Mouse (Mus musculus) gonadal fat pad, adult 2 months (tissue): ENCODE results near the gene Ptpro. TPM values are rescaled to one million over a fixed set of nuclear protein-coding genes. Genes with fewer than 3 reads are reported as not detected.
A peak's percentile ranks its signal among the peaks of the same experiment; 100 is the strongest.

Experiments used
- DNase-seq: peaks from one replicate; pipeline ENCODE4 v3.0.0-alpha.2; 2012; ENCODE audit warnings: low read depth
- polyA plus RNA-seq: library from polyadenylated mRNA; depleted of rRNA; stranded (reverse); fragments of >200 nt; gene quantifications from 2 replicates; pipeline ENCODE4 v1.2.3, GENCODE M21; 2012

Gene Ptpro
- polyA plus RNA-seq, 1 experiment = 20.0 TPM

DNA sequence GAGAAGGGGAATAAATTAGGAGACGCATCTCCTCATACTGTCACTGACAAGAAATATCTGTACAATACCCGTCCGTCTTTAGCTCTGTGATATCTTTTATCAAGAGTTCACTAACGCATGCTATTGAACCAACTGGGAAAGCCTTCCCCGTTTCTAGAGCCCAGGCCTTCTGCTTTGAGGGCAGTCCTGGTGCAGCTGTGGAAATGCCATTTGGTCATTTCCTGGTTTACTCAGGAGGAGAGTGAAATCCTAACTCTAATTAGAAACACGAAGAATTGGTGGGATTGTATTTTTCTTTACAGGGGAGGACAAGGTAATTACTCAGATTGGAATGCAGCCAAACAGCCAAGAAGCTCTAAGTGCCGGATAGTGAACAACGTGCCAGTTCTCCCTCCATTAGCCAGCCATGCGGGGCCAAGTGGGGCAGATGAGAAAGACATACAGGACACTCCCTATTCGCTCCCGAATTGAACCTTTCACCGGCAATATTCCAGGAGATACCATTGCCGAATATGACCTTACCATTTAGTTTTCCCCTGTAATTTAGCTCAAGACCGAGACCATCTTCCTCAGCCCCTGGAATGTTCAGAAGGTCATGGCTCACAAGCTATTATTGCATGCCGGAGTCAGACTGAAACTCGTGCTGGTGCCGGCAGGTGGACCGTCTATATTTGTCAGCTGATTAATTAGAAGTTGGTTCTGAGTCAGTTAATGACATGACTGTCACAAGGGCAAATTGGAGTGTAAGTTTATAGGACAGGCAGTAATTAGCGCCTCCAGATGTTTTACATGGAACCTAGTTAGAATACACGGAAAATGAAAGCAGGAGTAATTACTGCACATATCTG lies 43.1 kb downstream of the Ptpro start:
- no peak for DNase-seq

DNA sequence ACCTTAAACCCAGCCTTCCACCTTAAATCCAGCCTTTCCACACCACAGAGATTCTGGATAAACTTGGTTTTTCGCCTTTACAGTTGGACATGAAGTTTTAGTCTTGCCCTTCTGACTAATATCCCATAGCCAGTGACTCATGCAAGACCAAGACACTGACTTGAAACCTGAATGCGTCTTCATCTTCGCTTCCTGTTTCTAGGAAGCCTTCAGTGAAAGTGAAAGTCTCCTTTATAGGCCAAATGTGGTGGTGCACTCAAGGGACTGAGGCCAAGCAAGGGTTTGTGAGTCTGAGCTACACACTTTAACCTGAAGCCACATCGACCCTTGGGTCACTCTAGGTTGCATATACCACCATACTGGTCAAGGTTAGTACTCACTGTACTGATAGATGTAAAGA lies 50.4 kb downstream of the Ptpro start:
- no peak for DNase-seq

DNA sequence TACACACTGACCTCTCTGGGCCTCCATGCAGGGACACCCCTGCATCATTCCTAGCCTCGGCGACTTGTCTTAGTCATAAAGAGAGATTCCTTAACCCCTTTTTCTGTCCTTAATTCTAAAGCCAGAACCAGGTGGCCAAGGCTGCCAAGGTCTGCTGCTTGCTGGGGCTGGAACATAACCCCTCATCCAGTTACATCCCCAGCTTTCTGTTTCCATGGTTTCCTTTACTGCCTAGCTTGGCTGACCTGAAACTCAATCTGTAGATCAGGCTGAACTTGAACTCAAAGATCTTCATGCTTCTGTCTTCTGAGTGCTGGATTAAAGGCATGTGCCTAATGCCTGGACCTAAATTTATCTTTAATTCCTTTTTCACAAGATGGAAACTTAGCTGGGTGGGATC lies 51.7 kb downstream of the Ptpro start:
- DNase-seq = no peak

DNA sequence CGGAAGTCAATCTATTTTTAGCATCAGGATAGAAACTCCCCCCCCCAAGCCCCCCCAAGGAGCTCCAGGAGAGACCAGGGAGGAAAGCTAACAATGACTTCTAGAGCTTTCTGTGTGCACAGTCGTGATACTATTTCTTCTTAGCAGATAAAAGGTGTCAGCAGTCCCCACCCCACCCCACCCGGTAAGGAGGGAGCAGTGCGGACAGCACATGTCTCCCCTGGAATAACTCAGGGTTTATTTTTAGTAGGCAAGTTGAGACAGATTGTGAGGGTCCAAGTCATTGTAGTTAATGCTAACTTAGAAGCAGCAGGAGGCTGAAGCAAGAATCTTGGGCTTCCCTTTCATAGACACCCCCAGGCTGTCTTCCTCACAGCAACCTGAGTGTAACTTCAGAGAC lies 63.1 kb downstream of the Ptpro start:
- no peak for DNase-seq

DNA sequence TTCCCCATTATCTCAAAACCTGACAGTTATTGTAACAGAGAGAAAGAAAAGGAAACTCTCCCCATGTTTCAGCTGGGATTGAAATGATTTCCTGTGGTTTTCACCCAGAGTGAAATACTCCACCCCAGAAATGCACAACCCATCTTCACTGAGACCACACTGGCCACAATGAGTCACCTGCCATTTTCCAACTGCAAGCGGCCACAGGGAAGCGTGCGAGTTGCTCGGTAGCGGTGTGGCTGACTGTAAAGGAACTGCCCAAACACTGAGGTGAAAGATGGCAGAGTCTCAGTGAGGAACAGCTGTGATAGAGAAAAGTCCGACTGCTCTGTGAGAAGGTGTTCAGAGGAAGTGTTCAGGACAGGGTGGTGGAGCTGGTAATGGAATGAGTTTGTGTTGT lies 64.2 kb downstream of the Ptpro start:
- DNase-seq = no peak

DNA sequence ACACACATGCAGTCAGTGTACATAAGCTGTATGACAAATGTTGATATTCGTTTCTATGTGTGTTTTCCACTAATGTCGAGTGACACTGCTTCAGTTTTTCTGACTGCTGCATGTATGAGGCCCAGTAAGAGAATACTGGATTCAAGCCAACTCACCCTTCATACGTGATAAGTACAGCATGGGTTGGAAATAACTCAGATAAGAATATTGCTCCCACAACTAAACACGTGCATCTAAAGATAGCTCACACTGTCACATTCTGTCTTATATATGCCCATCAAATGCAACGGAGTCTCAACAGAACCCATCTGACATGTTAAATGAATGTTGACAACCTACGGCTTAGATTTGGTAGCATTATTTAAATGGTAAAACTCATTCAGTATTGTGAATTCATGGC lies 65.4 kb downstream of the Ptpro start:
- DNase-seq = no peak

DNA sequence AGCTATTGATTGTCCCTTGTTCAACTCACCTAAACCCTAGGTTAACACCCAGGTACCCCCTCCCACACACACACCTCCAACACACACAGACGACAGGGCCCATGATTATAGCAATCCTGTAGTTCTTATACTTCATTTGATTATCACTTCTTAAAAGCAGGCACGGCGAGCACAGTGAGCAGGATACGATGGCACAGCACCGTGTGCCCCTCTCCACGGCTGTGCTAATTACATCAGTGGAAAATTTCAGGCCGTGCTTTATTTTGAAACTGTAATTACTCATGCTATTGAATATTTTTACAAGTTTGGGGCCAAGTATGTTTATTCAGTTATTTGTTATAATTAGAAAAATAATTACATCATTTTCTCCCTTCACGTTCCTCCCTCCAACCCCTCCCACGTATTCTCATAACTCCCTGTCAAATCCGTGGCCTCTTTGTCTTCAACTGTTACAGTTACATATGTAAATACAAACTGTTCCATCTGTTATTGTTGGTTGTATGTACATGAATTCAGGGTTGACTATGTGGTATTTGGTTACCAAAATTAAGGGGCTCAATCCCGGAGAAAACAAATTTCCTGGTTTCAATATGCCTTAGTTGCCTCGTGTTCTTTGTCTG lies 66.2 kb downstream of the Ptpro start:
- no peak for DNase-seq

DNA sequence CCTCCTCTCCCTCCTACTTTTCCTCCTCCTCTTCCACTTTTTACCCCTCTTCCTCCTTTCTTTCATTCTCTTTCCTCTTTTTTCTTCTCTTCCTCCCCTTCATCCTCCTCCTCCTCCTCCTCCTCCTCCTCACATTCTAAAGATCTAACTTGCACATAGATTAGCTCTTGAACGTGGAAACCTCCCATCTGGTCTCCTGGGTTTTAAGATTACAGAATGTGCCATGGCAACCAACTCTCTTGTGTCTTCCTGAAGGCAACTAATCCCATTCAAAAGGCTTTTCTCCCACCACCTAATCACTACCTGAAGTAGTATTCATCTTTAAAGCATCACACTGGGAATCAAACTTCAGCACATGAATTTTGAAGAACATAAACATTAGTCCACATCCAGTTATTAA lies 67.5 kb downstream of the Ptpro start:
- no peak for DNase-seq

DNA sequence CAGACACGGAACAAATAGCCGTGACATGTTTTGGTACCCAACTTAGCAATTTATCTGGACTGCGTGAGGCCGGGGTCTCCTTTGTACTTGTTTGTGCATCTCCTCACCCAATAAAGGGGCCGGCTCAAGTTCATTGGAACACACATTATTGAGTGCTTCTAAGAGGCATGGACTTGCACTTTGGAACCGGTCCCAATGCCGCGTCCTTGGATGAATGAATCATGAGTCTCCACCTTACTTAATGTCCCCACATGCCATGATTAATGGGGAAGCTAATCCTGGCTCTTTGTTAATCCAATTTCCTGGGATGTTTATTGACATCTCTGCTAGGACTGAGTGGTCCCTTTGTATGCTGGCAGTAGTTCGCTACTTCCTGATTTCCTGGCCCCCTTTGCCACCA lies 75.6 kb downstream of the Ptpro start:
- no peak for DNase-seq

DNA sequence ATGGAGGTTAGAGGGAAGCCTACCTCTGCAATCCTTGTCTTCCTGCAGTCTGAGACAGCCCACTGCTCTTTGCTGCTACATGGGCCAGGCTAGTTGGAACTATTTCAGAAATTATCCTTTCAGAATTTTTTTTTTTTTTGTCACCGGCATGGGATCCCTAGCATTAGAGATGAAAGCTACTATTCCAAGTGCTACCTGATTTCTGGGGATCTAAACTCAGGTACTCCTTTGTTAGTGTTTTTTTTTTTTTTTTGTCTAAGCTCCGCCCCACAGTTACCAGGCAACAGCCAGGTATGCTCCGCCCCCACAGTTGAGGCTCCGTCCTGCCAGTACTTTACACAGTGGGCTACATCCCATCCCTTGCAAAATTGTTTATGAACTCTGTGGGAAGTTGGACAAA lies 76.1 kb downstream of the Ptpro start:
- DNase-seq = no peak

DNA sequence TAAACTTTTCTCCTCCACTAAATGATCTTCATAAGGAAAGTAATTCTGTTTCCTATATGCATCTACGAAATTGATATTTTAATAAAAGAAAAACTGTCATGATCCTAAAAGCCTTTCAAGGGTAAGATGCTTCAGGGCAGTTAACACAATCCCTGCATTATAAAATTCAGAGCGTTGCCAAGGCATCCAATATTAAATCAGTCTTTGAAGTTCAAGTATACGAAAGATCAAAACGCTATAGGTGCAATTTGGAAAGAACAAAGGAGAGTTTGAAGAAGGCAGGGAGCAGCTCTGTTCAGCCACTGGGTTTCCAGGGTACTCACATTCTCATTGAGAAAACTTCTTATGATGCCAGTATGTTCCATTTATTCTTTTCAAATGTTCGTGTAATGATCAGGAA lies 78.7 kb downstream of the Ptpro start:
- no peak for DNase-seq

DNA sequence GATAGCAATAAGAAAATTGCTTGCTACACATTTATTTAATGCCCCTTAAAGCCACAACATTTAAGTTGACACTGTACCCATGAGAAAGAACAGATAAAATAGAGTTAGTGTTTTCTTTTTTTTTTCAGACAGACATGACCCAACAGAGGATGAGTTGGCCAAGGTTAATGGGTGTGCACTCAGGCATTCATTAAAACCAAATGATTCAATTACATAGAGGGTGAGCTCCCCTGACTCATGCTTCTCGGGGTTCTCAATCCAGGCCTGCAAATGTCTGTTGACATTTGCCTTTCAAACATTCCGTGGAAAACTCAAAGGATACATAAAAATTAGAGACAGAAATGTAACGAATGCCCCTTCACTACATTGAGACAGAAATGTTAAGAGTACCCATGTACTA lies 79.7 kb downstream of the Ptpro start:
- DNase-seq = no peak

DNA sequence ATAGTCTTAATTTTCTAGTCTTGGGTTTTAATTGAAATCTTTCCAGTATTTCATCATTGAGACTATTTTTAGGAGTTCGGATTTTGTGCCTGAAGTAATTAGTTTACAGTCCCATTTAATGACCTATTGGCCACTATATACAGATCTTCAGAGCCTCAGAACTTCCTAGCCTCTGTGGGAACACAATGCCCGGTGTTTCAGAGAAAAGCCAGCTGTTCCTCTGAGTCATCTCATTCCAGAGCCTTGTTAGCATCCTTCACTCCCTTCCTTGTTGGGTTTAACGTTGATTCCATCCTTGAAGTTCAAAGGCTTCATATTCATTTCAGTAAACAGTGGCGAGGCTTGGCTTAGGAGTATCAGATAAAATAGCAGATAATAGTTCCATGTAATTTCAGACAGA lies 87.0 kb downstream of the Ptpro start:
- no peak for DNase-seq

DNA sequence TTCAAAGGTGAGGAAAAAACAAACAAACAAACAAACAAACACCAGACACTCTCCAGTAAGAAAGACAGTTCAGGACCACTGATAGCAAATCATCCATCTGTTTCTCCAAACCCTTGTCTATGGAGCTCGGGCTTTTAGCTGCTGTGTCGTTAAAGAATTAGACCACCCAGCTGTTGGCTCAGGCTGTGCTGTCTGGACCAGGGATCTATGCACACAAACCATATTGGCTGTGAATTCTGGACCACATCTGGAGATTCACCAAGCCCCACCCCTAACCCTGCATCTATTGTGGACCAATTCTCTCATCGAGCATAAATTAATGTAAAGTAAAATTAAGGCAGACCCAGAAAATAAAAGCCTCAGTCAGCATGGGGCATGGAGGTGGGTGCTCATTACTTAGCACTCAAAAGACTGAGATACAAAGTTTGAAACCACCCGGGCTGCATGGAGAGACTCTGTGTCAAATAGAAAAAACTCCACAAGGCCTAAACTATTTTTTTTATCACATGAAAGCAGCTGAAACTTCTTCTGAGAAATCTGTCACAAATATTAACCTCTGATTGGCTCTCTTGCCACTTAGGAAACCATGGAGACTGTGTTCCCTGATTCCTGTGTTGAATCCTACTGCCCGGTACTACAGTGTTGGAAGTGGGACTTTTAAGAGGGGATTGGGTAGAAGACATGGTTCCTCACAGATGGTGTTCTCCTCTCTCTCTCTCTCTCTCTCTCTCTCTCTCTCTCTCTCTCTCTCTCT lies 91.7 kb downstream of the Ptpro start:
- DNase-seq = no peak

DNA sequence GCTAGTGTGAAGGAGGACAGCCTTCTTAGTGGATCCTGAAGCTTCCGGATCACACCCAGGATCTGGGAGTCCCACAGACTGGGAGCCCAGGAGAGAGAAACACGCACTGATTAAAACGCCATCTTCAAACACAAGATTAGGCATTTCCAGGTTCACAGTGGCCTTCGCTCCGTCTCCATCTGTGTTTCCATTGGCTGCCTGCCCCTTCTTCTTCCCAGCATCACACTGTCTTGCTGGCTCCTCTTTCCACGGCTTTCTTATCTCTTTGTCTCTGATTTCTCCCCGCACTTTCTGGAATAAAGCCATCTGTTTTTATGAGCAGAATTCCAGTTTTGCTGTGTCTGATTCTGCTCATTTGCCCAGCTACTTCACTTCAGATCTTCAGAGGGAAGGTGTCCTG lies 108.0 kb downstream of the Ptpro start:
- no peak for DNase-seq

DNA sequence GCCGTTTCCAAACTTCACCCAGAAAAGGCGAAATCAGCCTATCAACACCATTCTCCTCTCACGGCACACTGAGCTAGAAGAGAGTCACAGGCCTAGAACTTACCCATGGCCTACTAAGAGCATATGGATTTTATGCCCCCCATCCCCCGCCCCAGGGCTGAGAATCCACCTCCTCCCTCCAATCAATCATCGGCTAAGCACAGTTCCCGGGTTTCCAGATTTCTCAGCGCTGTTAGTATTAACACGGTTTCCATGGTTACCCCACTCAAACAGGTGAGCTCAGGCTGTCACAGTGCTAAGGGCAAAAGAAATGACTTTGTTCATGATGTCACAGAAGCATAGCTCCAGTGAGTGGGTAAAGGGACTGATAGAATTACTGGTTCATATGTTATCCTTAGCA lies 110.1 kb downstream of the Ptpro start:
- DNase-seq = no peak

DNA sequence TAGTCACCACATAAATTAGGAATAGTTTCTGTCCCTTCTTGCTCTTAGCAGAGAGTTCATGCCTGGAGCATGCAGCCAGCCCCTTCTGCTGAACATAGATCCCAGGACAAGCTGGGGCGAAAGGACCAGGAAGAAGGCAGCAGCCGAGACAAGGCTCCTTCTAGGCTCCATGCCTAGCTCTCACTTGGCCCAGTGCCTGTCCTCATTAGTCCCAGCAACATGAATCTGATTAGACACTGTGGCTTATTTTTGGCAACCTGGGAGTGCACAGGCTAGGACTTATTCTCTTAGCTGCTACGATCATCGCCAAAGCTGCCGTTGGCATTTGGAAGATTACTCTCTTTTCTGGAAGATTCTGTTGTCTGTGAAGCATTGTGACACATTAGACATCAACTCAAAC lies 112.6 kb downstream of the Ptpro start:
- DNase-seq = peak; percentile 82

DNA sequence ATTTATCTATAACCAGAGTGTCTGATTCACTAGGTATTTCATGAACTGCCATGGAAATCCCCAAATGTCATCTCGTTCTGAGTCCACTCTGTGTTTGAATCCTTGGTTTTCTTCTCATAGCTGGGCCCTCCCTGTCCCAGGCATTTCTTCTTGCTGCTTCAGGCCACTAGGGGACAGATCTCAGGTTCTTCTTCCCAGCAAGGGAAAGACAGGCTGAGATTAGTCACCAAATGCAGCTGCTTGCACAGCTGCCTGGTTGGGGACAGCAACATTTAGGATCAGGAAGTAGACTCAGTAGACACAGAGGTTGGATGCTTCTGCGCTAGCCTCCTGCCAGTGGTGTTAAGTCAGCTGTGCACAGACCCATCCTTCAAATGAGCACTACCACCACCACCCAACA lies 113.5 kb downstream of the Ptpro start:
- DNase-seq = no peak

DNA sequence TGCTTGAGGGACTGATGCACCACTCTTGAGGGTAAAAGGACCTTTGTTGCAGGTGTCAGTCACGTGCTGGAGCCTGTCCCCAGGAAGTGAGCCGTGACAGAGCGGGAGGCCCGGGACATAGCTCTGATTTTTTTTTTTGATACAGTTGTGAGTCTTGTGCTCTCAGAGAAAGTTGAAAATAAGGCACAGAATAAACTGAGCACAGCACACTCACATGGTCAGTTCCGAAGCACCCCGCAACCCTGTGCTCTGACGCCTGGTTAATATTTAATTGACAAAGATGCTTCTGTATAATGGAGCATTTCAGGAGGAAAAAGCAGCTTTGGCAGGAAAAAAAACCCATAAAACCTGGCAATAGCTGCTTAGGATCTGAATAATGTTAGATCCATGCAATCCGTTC lies 118.6 kb downstream of the Ptpro start:
- no peak for DNase-seq

DNA sequence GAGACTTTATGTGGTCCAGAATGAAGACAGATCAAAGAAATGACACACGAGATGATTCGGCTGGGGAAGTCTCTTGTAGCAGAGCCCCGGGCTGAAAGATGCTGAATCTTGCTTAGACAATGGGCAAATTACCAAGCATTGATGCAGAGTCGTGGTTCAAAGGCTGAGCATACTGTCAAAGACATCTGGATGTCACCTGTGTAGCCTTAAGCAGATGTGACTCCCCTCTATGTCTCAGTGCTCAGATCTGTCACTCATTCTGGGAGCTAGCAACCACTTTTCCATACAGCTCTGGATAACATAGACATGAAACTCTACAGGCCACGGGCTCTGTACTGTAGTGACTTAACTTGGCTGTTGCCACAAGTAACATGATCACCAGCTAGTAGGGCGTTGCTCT lies 119.3 kb downstream of the Ptpro start:
- DNase-seq = no peak

DNA sequence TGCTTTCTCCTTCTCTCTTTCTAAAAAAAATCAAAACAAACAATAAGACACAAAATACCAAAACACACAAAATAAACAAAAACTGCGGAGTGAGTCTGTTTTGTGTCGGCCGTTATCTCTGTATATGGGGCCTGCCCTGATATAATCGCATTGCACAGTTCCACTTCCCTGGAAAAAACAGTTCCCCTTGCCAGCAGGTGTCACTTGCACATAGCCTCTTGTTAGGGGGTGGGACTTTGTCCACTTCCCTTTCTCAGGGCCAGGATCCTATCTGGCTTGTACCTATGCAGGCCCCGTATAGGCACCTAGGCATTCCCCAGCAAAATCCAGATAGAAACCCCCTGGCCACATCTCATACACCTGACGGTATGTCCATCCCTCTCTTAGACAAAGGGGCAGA lies 121.8 kb downstream of the Ptpro start:
- DNase-seq = no peak

DNA sequence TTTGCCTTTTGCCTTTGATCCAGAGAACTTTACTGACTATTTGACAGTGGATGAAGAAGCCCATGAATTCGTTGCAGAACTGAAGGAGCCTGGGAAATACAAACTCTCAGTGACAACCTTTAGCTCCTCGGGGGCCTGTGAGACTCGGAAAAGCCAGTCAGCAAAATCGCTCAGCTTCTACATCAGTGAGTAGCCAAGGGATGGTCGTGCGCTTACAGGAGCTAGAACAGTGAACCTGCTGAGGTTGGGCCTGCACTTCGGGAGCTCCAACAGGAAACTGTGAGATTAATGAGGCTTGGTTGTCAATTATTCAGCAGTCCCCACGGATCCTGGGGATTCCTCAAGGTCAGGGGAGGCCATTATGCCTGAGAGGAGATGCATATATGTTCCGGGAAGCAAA lies 130.4 kb downstream of the Ptpro start:
- DNase-seq = no peak

DNA sequence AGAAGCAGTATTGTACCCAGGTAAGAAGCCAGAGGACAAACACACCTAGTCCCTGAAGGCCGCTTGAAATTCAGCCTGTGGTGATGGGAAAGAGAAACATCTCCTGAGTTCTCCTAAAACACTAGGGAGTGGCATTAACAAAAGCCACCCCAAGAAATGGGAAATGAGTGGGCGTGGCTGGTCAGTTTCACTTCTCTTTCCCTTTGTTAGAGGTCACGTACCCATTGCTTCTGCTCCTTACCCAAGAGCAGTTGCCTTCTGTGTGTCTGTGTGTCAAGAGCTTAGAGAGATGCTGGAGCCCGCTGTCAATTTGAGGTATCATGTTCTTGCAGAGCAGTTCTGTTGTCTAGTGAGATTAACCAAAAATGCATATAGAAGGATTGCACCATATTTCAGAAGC lies 134.2 kb downstream of the Ptpro start:
- DNase-seq = no peak
